Mouse (Mus musculus): ENCODE data around the gene Zer1.

GRCm38 (mm10) chr2:30091521-30091920 is 32.9 kb downstream of the Zer1 start:
- no peak for TF ChIP-seq CTCF (IDR thresholded peaks at IDR 0.05; ENCODE audit: borderline replicate concordance, extremely low read depth, insufficient read depth, insufficient read length)
- TF ChIP-seq POLR2A (IDR thresholded peaks at IDR 0.05; ENCODE audit: borderline replicate concordance, extremely low read depth, insufficient read depth, insufficient read length, poor library complexity, severe bottlenecking), result no peak

All from brain, embryonic 14.5 days (tissue).